Mouse (Mus musculus): ENCODE data around the gene Ccdc190. TPM values are rescaled to one million over a fixed set of nuclear protein-coding genes. Genes with fewer than 3 reads are reported as not detected.

The Ccdc190 gene
- polyA plus RNA-seq, 1 experiment from 2014 or later: not detected

- H3K27ac ChIP-seq: peak overlapping the region; percentile 92
- H3K36me3 ChIP-seq: peaks cover 4% of the 10 kb centered on the region
- peak; percentile 54 for ATAC-seq (ENCODE audit: borderline replicate concordance, extremely low read depth, low FRiP score, low TSS enrichment)
- peaks cover 19% of the 10 kb centered on the region for H3K4me1 ChIP-seq
- H3K9ac ChIP-seq: peak overlapping the region; percentile 52
- H3K9me3 ChIP-seq: no peaks in the 10 kb centered on the region
- H3K27me3 ChIP-seq: no peaks in the 10 kb centered on the region
- peak overlapping the region; percentile 69 for H3K4me3 ChIP-seq
- peak overlapping the region; percentile 86 for H3K4me2 ChIP-seq
- WGBS: 1% methylated on average over 6 of the region's 9 CpGs
These were observed 41.1 kb downstream of the Ccdc190 start for GRCm38 (mm10) chr1:169969516-169969886.

GRCm38 (mm10) chr1:169970936-169971335 lies 42.5 kb downstream of the Ccdc190 start:
- no peaks in the 10 kb centered on the region for H3K27me3 ChIP-seq
- H3K9ac ChIP-seq: no peak overlapping the region
- 88% methylated on average over 4 of the region's 4 CpGs for WGBS
- peaks cover 19% of the 10 kb centered on the region for H3K4me1 ChIP-seq
- no peak overlapping the region for H3K4me2 ChIP-seq
- no peak overlapping the region for H3K4me3 ChIP-seq
- no peaks in the 10 kb centered on the region for H3K36me3 ChIP-seq
- ATAC-seq (ENCODE audit: borderline replicate concordance, extremely low read depth, low FRiP score, low TSS enrichment): no peak
- H3K9me3 ChIP-seq: no peaks in the 10 kb centered on the region
- H3K27ac ChIP-seq: no peak overlapping the region

- no peak for ATAC-seq (ENCODE audit: borderline replicate concordance, extremely low read depth, low FRiP score, low TSS enrichment)
- Histone ChIP-seq H3K9ac (no peak overlapping the region), H3K27ac (no peak overlapping the region), H3K4me2 (no peak overlapping the region), H3K4me3 (no peak overlapping the region), H3K27me3 (no peaks in the 10 kb centered on the region), H3K36me3 (no peaks in the 10 kb centered on the region), H3K4me1 (peaks cover 19% of the 10 kb centered on the region), H3K9me3 (no peaks in the 10 kb centered on the region)
- 67% methylated on average over 2 of the region's 2 CpGs for WGBS
These were observed 43.5 kb downstream of the Ccdc190 start for GRCm38 (mm10) chr1:169971998-169972397.

- Histone ChIP-seq H3K9ac (no peak overlapping the region), H3K27ac (no peak overlapping the region), H3K36me3 (no peaks in the 10 kb centered on the region), H3K9me3 (no peaks in the 10 kb centered on the region), H3K4me3 (no peak overlapping the region), H3K27me3 (no peaks in the 10 kb centered on the region), H3K4me1 (no peaks in the 10 kb centered on the region), H3K4me2 (no peak overlapping the region)
- ATAC-seq (ENCODE audit: borderline replicate concordance, extremely low read depth, low FRiP score, low TSS enrichment): no peak
- 75% methylated on average over 4 of the region's 4 CpGs for WGBS
These were observed 49.2 kb downstream of the Ccdc190 start for GRCm38 (mm10) chr1:169977621-169978020.

Other genes with a start within 250 kb of the Ccdc190 start
- gene Rgs4, start 181.0 kb upstream of the Ccdc190 start, polyA plus RNA-seq (2015; fragmentation: Nextera tagmentation; extraction: Ambion mirVana): 5.9 and 7.3 TPM in 2 replicates
- gene Hsd17b7, start 40.6 kb downstream of the Ccdc190 start, polyA plus RNA-seq (2015; fragmentation: Nextera tagmentation; extraction: Ambion mirVana): 10.0 and 10.8 TPM in 2 replicates
- 40.9 and 43.9 TPM in 2 replicates for gene Ddr2, start 182.1 kb downstream of the Ccdc190 start, polyA plus RNA-seq (2015; fragmentation: Nextera tagmentation; extraction: Ambion mirVana)
- 53.4 and 54.8 TPM in 2 replicates for gene Uap1, start 246.3 kb downstream of the Ccdc190 start, polyA plus RNA-seq (2015; fragmentation: Nextera tagmentation; extraction: Ambion mirVana)